Mouse (Mus musculus) gastrocnemius, postnatal 10 days (tissue): ENCODE results near the gene Myocd. TPM values are rescaled to one million over a fixed set of nuclear protein-coding genes. Genes with fewer than 3 reads are reported as not detected.

Experiments used
- DNase-seq: peaks from one replicate; pipeline ENCODE4 v3.0.0; 2021; ENCODE audit warnings: mixed read lengths
- long read RNA-seq, 2 experiments: library from polyadenylated mRNA; stranded (forward); transcript quantifications; one replicate each; pipeline ENCODE4 v2.0.0; 2021
- total RNA-seq, 2 experiments: library from RNA; stranded (reverse); gene quantifications; 2 replicates each; pipeline ENCODE4 v1.2.3; 2021

The Myocd gene
- 1 to 10 TPM; 1.5 to 1.6 TPM for total RNA-seq
- long read RNA-seq, experiment 1: 0 reads
- long read RNA-seq, experiment 2: 0 reads

DNA sequence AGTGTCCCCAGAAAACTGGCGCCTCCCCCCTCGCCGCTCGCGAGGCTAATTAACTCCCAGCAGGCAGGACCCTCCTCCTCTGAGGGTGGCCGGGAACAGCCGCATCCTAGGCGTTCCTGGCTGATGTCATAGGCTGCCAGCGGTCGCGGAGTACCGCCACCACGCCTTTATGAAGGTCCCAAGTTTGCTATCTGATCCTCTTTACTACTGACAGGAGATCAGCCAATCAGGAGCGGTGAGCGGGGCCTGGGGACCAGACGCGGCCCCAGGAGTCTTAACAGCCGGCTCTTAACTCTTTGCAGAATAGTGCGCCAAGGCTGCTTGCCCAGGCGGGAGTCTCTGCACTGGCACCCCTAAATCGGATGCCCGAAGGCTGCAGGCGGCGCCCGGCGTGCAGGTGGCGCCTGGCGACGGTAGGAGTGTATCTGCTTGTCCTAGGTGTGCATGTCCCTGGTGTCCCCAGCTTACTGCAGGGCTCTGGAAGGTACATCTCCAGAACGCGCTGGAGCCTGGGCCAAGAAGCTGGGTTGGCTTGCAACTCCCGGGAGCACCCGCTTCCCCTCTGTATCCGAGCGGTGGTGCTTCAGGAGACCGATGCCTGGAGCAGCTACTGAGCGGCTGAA, at the start of gene Myocd:
Myocd (minus strand) TSS at position 139 of the 623 bp plus-strand sequence.
- peak; percentile 8 for DNase-seq

GRCm38 (mm10) chr11:65303824-65304223, 34.0 kb upstream of the Myocd start:
- no peak for DNase-seq

GRCm38 (mm10) chr11:65294128-65294833, 24.5 kb upstream of the Myocd start:
- no peak for DNase-seq

DNA sequence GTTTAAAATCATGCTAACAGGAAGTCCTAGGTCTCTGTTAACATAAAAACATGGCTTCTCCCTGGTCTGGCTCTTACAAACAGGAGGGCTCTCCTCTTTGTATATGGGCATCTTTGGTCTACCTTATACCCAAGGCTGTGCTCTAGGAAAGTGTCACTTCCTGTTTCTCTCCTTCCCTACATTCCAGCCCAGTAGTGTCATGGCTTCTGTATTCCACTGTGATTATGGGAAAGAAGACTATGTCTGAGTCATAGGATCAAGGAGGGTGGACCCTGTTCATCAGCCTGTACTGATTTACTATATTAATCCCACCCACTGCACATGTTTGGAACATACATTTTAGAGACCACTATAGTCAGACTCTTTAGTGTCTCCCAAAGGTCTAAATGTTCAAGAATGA, 23.2 kb upstream of the Myocd start:
- DNase-seq: no peak

GRCm38 (mm10) chr11:65287706-65288105, 17.9 kb upstream of the Myocd start:
- no peak for DNase-seq

- peak; percentile 10 for DNase-seq
These were observed 16.4 kb upstream of the Myocd start for GRCm38 (mm10) chr11:65286211-65286610.

GRCm38 (mm10) chr11:65275441-65275840, 5.7 kb upstream of the Myocd start:
- DNase-seq: no peak

- no peak for DNase-seq
These were observed 1.2 kb upstream of the Myocd start for GRCm38 (mm10) chr11:65271000-65271399.

GRCm38 (mm10) chr11:65268310-65268709, 1.5 kb downstream of the Myocd start:
- no peak for DNase-seq

DNA sequence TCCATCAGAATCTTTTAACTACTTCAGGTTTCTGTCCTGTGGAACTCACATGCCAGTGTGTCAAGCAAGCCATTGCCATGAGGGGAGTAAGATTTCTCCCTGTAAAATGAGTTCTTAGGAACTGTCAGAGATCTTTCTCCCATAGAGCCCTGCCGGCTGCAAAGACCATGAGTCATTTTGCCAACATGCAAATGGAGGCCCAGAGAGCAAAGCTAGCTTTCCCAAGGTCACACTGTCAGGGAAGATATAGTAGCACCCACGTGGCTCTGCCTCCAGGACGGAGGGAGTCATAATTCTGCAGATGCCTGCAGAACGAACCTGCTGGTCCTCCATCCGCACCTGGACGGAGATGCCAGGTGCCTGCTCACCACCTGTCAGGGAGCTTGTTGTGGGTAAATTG, 6.3 kb downstream of the Myocd start:
- no peak for DNase-seq

DNA sequence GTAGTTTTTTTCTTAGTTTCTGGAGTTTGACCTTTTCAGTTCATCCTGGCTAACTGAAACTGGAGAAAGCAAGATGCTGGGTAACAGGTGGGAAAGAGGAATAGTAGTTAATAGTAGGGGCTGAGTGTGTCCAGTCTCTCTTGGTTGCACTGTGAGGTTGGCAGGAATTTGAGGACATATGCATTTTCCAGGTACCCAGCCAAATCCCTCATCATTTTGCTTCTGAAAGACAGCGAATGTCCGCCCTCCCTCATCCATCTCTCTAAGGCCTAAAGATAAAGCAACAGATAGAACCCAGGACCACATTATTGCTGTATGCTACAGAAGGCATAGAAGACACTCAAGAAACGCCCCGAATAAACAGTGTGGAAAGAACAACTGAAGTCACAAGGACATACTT, 10.8 kb downstream of the Myocd start:
- no peak for DNase-seq

DNA sequence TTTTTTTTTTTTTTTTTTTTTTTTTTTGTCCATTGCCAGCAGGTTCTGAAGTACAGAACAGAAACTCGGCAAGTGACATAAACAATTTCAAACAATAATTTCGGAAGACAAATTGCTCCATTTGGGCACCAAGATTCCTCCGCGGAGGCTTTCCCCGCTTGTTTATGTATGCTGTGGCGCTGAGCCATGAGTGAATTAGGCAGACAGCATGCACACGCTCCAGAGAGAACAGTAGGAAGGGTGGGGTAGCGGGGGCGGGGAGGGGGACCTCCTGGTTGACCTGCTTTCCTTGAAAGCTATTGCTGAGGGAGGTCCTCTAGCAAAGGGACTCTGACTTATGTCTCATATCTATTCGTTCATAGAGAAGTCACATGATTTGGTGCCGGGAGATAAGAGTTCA, 13.6 kb downstream of the Myocd start:
- no peak for DNase-seq

DNA sequence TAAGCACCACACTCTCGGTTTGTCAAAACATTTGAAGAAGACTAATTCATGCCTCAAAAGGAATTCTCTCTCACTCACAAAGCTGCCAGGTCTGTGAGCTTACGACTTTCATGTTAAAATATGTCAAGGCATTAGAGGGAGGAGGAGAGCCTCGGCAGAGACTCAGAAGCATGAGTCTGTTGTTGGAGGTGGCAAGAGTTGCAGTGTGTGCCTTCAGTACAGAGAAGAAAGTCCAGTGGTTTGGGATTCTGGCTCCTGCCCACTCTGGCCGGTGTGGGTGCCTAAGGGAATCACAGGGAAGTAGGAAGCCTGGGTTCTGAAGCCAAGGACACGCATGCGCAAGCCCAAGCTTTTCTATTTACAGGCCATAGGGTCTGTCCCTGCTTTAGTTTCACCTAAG, 14.2 kb downstream of the Myocd start:
- DNase-seq: no peak

- no peak for DNase-seq
These were observed 19.4 kb downstream of the Myocd start for GRCm38 (mm10) chr11:65250366-65250765.

DNA sequence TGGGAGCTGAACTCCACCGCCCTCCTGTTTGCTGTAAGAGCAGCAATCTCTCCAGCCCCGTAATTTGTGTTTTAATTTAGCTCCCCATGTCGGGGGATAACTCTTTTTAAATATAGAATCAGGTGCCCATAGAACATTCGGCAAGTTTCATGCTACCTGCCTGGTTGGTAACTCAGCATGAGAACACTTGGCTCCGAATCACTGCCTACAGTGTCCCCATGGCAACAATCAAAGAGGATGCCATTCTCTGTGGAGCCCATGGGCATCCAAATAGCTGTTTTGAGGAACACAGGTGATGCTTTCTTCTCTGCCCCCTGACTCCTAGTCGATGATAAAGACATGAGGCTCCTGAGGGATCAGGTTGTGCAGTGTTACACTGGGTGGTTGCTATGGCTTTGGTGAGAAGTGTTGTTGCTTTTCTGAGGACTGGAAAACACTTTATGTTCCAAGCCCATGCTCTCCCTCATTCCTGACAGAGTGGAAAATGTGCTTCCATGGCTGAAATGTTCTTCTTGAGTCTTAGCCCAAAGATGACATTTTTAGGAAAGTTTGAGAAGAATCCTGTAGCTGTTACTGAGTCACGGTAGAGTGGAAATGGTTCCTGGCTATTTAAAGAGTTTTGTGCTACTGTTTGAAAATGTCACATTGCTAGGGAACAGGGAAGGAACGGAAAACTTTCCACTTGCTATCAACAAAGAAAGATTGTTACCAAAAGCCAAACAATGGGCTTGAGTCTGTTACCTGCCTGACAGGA, 23.3 kb downstream of the Myocd start:
- DNase-seq: no peak

DNA sequence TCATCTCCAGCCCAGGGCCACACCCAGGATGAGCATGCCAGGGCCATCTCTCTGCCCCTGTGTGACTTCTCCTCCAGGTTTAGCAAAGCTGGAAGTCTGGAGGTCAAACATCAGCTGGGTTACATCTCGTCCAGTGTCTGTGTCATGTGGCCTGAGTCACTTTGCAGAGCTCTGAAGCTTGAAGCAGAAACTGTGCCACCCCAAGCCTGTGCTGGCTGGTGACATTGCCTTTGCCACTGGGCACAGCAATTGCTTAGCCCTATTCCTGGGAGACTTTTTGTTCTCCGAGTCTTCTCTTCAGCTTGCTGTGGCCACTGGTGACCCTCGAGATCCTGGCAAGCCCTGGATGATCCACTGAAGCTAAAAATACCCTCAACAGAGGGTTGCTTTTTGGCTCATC, 26.2 kb downstream of the Myocd start:
- DNase-seq: no peak

DNA sequence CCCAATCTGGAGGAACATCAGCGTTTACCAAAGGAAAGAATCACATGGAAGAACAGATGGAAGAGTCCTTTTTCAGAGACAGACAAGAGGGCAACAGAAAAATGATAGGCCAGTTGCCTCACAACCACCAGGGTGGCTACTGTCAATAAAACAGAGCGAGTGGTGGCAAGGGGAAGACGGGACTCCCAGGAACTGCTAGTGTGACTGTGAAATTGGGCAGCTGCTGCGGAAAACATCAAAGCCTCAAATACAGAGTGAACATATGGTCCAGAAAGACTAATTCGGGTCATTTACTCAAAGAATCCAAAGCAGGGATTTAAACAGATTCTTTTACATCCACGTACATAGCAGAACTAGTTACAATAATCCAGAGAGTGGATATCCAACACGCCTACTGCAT, 29.3 kb downstream of the Myocd start:
- DNase-seq: no peak

GRCm38 (mm10) chr11:65237896-65238295, 31.9 kb downstream of the Myocd start:
- no peak for DNase-seq

- DNase-seq: no peak
These were observed 32.9 kb downstream of the Myocd start for GRCm38 (mm10) chr11:65236907-65237306.

GRCm38 (mm10) chr11:65235374-65235773, 34.4 kb downstream of the Myocd start:
- DNase-seq: no peak

DNA sequence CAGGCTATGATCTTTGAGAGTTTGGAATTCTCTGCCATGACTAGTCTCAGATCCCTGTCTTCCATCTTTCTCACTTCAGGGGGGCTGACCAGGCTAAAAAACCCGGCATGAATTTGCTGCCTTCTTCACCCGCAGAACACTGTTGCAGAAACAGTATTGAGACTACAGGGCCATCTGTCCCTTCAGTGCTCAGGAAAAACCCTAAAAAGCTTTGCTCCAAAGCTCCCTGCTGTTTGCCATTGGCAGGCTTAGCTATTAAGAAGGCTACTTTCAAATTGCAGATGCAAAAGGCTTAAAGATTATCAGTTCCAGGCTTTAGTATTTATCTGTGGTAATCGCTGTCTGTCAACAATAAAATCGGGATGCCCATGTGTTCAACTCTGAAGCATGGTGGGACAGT, 38.0 kb downstream of the Myocd start:
- DNase-seq: no peak

DNA sequence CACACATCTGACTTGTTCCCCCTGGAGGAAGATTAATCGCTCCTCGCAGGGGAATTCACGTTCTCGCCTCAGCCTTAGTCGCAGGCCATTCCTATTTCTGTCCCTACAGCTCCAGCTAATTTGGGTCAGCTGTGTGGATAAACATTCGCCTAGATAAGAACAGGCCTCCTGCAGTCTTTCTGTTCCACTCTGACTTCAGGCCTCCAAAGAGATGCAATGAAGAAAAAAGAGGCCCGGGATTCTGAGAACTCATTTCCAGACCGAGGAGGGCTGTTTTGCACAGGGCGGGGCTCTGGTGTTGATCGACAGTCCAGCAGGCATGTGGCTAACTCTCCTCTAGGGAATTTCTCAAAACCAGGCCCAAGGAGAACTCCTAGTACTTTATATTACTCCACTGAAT, 43.0 kb downstream of the Myocd start:
- DNase-seq: no peak

DNA sequence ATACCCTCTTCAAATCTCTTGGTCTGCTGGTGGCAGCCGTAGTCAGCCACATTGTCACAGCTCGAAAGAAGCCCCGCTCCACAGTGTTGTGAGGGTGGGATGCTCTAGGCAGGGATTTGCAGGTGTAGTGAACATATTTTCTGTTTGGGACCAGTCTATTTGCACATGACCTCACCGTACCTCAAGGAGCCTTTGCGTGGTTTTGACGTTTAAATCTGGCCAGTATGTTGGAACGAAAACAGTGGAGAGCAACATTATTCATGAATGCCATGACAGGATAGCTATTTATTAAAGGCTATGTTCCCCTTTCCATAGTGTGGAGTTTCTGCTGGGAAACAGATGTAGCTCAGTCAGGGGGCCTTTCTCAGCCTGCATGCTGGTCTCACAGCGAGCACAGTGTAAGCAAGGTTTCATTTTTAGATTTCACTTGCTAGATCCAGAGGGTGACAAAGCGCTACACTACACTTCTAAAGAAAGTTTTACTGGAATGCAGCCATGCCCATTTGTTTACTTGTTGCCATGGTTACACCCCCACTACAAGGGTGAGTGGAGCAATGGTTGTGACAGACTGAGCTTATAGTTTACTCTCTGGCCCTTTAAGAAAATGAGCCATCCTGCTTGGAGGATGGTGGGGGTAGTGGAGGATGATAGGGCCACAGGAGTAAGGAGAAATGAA, 54.7 kb downstream of the Myocd start:
- no peak for DNase-seq
